Mouse (Mus musculus): ENCODE measurements around the gene 4930513O06Rik. TPM values are rescaled to one million over a fixed set of nuclear protein-coding genes. Genes with fewer than 3 reads are reported as not detected.
A peak's percentile ranks its signal among the peaks of the same experiment; 100 is the strongest.

Gene 4930513O06Rik
- not detected for total RNA-seq (2021)
- long read RNA-seq, experiment 1 = 0 reads
- long read RNA-seq, experiment 2 = 0 reads

GRCm38 (mm10) chrX:139085943-139086342, at the start of gene 4930513O06Rik:
TSS of gene 4930513O06Rik (plus strand) at chrX:139086243.
- DNase-seq (ENCODE audit: low spot score in 2 of 2) = no peak

GRCm38 (mm10) chrX:139037666-139038065, 48.4 kb upstream of the 4930513O06Rik start:
- DNase-seq (ENCODE audit: low spot score in 2 of 2) = no peak

GRCm38 (mm10) chrX:139039314-139039713, 46.7 kb upstream of the 4930513O06Rik start:
- no peak for DNase-seq (ENCODE audit: low spot score in 2 of 2)

GRCm38 (mm10) chrX:139041148-139041547, 44.9 kb upstream of the 4930513O06Rik start:
- no peak for DNase-seq (ENCODE audit: low spot score in 2 of 2)

DNA sequence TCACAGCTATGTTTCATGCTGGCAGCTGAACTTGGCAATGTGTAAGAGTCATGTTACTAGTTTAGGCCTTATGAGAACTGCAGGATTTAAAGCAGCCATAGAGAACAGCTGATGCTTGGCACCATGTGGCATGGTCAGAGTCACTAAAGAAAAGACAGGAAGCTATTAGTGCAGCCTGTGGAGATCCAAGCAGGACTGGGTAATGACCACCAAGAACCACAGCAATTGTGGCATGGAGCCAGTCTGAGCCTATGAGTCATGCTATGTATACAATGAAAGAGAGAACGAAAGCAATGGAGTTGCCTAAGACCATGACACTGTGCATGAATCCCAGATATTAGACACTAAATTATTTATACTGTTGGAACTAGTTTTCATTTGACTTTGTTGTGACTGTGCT, 34.1 kb upstream of the 4930513O06Rik start:
- no peak for DNase-seq (ENCODE audit: low spot score in 2 of 2)

DNA sequence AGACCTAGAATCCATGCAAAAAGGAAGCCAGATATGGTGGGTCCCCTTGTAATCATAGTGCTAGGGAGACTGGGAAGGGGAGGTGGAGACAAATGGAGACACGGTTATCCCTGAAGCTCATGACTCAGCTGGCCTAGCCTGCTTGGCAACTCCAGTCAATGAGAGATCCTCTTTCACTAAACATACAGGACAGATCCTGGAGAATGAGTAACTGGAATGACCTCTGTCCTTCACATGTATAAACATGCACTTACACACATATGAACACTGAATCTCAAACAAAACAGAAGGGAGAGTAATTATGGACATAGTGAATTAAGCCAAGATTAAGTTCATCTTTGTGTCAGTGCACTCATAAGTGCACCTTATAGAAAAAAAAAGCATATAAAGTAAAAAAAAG, 32.9 kb upstream of the 4930513O06Rik start:
- no peak for DNase-seq (ENCODE audit: low spot score in 2 of 2)

- DNase-seq (ENCODE audit: low spot score in 2 of 2) = no peak
Observed at GRCm38 (mm10) chrX:139064078-139064477, 22.0 kb upstream of the 4930513O06Rik start.

GRCm38 (mm10) chrX:139078493-139078892, 7.5 kb upstream of the 4930513O06Rik start:
- DNase-seq (ENCODE audit: low spot score in 2 of 2) = no peak

- no peak for DNase-seq (ENCODE audit: low spot score in 2 of 2)
Observed at GRCm38 (mm10) chrX:139085077-139085476, 966 bp upstream of the 4930513O06Rik start, which contains the start of gene Serpina7. TSS of gene Serpina7 (minus strand) at chrX:139085236.

- DNase-seq (ENCODE audit: low spot score in 2 of 2) = no peak
Observed at GRCm38 (mm10) chrX:139097197-139097596, 11.2 kb downstream of the 4930513O06Rik start.

DNA sequence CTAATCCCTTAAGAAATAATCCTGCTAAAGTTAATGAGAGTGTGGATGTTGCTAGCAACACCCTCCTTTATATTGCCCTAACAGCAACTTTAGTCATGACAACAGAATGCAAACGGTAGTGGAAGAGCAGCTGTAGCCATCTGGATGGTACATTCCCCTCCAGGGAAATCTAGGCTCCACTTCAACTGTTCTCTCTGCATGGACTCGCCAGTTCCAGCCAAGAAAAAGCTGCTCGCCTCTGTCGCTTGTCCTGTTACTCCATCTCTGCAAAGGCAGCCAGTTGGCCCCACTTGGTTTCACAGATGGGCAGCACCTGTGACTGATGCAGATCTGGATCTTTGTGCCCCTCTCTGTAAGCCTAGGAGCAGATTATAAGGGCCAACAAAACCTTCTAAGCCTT, 48.0 kb downstream of the 4930513O06Rik start:
- peak in 1 of 2 experiments; percentile 10 for DNase-seq (ENCODE audit: low spot score in 2 of 2)

Other genes starting within 250 kb of the 4930513O06Rik start
- gene Nrk, start 171.8 kb upstream of the 4930513O06Rik start, total RNA-seq (2021) = under 1 TPM; 0.28 to 0.33 TPM
- gene Serpina7, start 1.0 kb upstream of the 4930513O06Rik start, total RNA-seq (2021) = not detected
- gene 4933428M09Rik, start 93.0 kb downstream of the 4930513O06Rik start, total RNA-seq (2021) = not detected
- gene Mum1l1, start 123.8 kb downstream of the 4930513O06Rik start, total RNA-seq (2021) = 1 to 10 TPM; 3.7 to 8.9 TPM
- gene Trap1a, start 247.4 kb downstream of the 4930513O06Rik start, total RNA-seq (2021) = not detected